In genomic region chr7:81729787-81730186, GRCm38 (mm10) we compare ENCODE assay signal across 22 mouse cellular contexts. TPM values are rescaled to one million over a fixed set of nuclear protein-coding genes. Genes with fewer than 3 reads are reported as not detected.
DNase-seq lines count a peak whose midpoint lies in the region; ATAC-seq lines count a peak whose summit lies in the region.
"Had no signal": no experiment of that assay in that cellular context is flagged by ENCODE, and none has a peak within 500 bp of the region (broad histone marks: within the 10 kb centered on the region; RNA-seq: fewer than 3 reads in every experiment).

No protein-coding gene starts in this region.

- peak overlapping the region; percentile 46 for H3K4me2 ChIP-seq in liver, embryonic 11.5 days
- H3K4me2 ChIP-seq in liver, embryonic 15.5 days: peak overlapping the region; percentile 14
- no peak overlapping the region for H3K4me2 ChIP-seq in hindbrain, embryonic 11.5 days (replicated peaks; ENCODE audit: low read depth, low read length)
- H3K4me2 ChIP-seq in hindbrain, embryonic 12.5 days (replicated peaks): no peak overlapping the region
- H3K4me2 ChIP-seq: embryonic facial prominence, embryonic 12.5 days; forebrain, embryonic 12.5 days; heart, embryonic 12.5 days; hindbrain, embryonic 13.5 days had no signal

- H3K4me1 ChIP-seq in liver, embryonic 11.5 days (replicated peaks; ENCODE audit: control insufficient read depth, insufficient read depth, low read length): peaks cover 9% of the 10 kb centered on the region
- peaks cover 21% of the 10 kb centered on the region for H3K4me1 ChIP-seq in liver, embryonic 15.5 days (replicated peaks)
- no peaks in the 10 kb centered on the region for H3K4me1 ChIP-seq in hindbrain, embryonic 11.5 days (replicated peaks; ENCODE audit: control insufficient read depth, insufficient read depth, low read length)
- H3K4me1 ChIP-seq in hindbrain, embryonic 12.5 days: no peaks in the 10 kb centered on the region
- H3K4me1 ChIP-seq: embryonic facial prominence, embryonic 12.5 days; forebrain, embryonic 12.5 days; hindbrain, embryonic 13.5 days had no signal

- DNase-seq in liver, embryonic 11.5 days (ENCODE audit: low spot score): no peak
- no peak for DNase-seq in liver
- no peak for DNase-seq in hindbrain, embryonic 11.5 days (ENCODE audit: low spot score)
- DNase-seq in layer of hippocampus, adult 18-20 months (ENCODE audit: low spot score in 2 of 2): no peak
- DNase-seq: adrenal gland, adult 8-10 months; adrenal gland, postnatal 36 days; cerebellum, adult 2 months; cerebellum, postnatal 10 days; embryo, embryonic 11 days; gastrocnemius, postnatal 10 days; heart, postnatal 36 days had no signal

- H3K36me3 ChIP-seq in liver, embryonic 11.5 days (ENCODE audit: control insufficient read depth, insufficient read depth, low read length): no peaks in the 10 kb centered on the region
- H3K36me3 ChIP-seq in liver, embryonic 15.5 days (replicated peaks): no peaks in the 10 kb centered on the region
- H3K36me3 ChIP-seq in hindbrain, embryonic 11.5 days (ENCODE audit: control insufficient read depth, insufficient read depth, low read length): no peaks in the 10 kb centered on the region
- H3K36me3 ChIP-seq in hindbrain, embryonic 12.5 days: no peaks in the 10 kb centered on the region
- H3K36me3 ChIP-seq: embryonic facial prominence, embryonic 12.5 days; forebrain, embryonic 12.5 days; heart, embryonic 12.5 days; hindbrain, embryonic 13.5 days had no signal

- no peak overlapping the region for H3K27ac ChIP-seq in liver, embryonic 11.5 days (ENCODE audit: low read depth, low read length)
- H3K27ac ChIP-seq in liver, embryonic 15.5 days (replicated peaks): no peak overlapping the region
- no peak overlapping the region for H3K27ac ChIP-seq in hindbrain, embryonic 11.5 days (ENCODE audit: low read depth, low read length)
- no peak overlapping the region for H3K27ac ChIP-seq in hindbrain, embryonic 12.5 days
- H3K27ac ChIP-seq: embryonic facial prominence, embryonic 12.5 days; forebrain, embryonic 12.5 days; hindbrain, embryonic 13.5 days; hindbrain, postnatal 0 days had no signal

- no peak overlapping the region for H3K9ac ChIP-seq in liver, embryonic 11.5 days (ENCODE audit: low read depth, low read length)
- no peak overlapping the region for H3K9ac ChIP-seq in liver, embryonic 15.5 days
- H3K9ac ChIP-seq in hindbrain, embryonic 11.5 days (ENCODE audit: low read depth, low read length): no peak overlapping the region
- no peak overlapping the region for H3K9ac ChIP-seq in hindbrain, embryonic 12.5 days
- H3K9ac ChIP-seq: embryonic facial prominence, embryonic 12.5 days; forebrain, embryonic 12.5 days; heart, embryonic 12.5 days; hindbrain, embryonic 13.5 days had no signal

- ATAC-seq in liver, embryonic 11.5 days (replicated peaks; ENCODE audit: low FRiP score): no peak
- ATAC-seq in common myeloid progenitor, adult 5-6 weeks (replicated peaks; ENCODE audit: low read depth, poor library complexity, severe bottlenecking): peak; percentile 37; the same call in 1 of the 2 replicates
- no peak for ATAC-seq in liver, embryonic 15.5 days (ENCODE audit: insufficient read depth)
- peak; percentile 75 for ATAC-seq in megakaryocyte-erythroid progenitor cell, adult 5-6 weeks (replicated peaks; ENCODE audit: low FRiP score, low TSS enrichment, poor library complexity, severe bottlenecking)
- no peak for ATAC-seq in hindbrain, embryonic 11.5 days (ENCODE audit: low FRiP score)
- ATAC-seq in hindbrain, embryonic 12.5 days (ENCODE audit: low FRiP score): no peak
- ATAC-seq: forebrain, embryonic 16.5 days; hindbrain, postnatal 0 days had no signal

- no peaks in the 10 kb centered on the region for H3K9me3 ChIP-seq in liver, embryonic 11.5 days (ENCODE audit: control insufficient read depth, low read length)
- no peaks in the 10 kb centered on the region for H3K9me3 ChIP-seq in liver, embryonic 15.5 days (replicated peaks)
- H3K9me3 ChIP-seq in hindbrain, embryonic 11.5 days (ENCODE audit: control insufficient read depth, low read length): no peaks in the 10 kb centered on the region
- no peaks in the 10 kb centered on the region for H3K9me3 ChIP-seq in hindbrain, embryonic 12.5 days (replicated peaks)
- H3K9me3 ChIP-seq: embryonic facial prominence, embryonic 12.5 days; forebrain, embryonic 12.5 days; G1E; heart, embryonic 12.5 days; hindbrain, embryonic 13.5 days had no signal

- peak overlapping the region; percentile 19; the same call in 1 of the 2 replicates for H3K4me3 ChIP-seq in liver, embryonic 11.5 days (ENCODE audit: low read depth, low read length)
- no peak overlapping the region for H3K4me3 ChIP-seq in liver, embryonic 15.5 days (replicated peaks)
- no peak overlapping the region for H3K4me3 ChIP-seq in hindbrain, embryonic 11.5 days (ENCODE audit: low read depth, low read length)
- no peak overlapping the region for H3K4me3 ChIP-seq in hindbrain, embryonic 12.5 days
- H3K4me3 ChIP-seq: embryonic facial prominence, embryonic 12.5 days; forebrain, embryonic 12.5 days; heart, embryonic 12.5 days; hindbrain, embryonic 13.5 days had no signal

- no peaks in the 10 kb centered on the region for H3K27me3 ChIP-seq in liver, embryonic 11.5 days (replicated peaks; ENCODE audit: control insufficient read depth, insufficient read depth, low read length)
- H3K27me3 ChIP-seq in liver, embryonic 15.5 days: no peaks in the 10 kb centered on the region
- H3K27me3 ChIP-seq in hindbrain, embryonic 11.5 days (ENCODE audit: control insufficient read depth, insufficient read depth, low read length): no peaks in the 10 kb centered on the region
- no peaks in the 10 kb centered on the region for H3K27me3 ChIP-seq in hindbrain, embryonic 12.5 days
- H3K27me3 ChIP-seq: embryonic facial prominence, embryonic 12.5 days; forebrain, embryonic 12.5 days; heart, embryonic 12.5 days; hindbrain, embryonic 13.5 days had no signal

- 58% methylated on average over 9 of the region's 9 CpGs for WGBS in liver, embryonic 11.5 days
- 24% methylated on average over 9 of the region's 9 CpGs for WGBS in liver, embryonic 15.5 days (ENCODE audit: insufficient replicate concordance)
- WGBS in hindbrain, embryonic 11.5 days: 92% methylated on average over 9 of the region's 9 CpGs
- WGBS in hindbrain, embryonic 12.5 days: 92% methylated on average over 9 of the region's 9 CpGs

RNA-seq across cellular contexts. Expression of gene Homer2, which starts 22.5 kb away (rescaled TPM):
- polyA plus RNA-seq in liver, embryonic 11.5 days (2014; fragmentation: Nextera tagmentation; extraction: Ambion mirVana): 16.0 and 17.7 TPM in 2 replicates
- 0.78 TPM in 2 replicates for total RNA-seq in common myeloid progenitor, adult 5-6 weeks (2017)
- polyA plus RNA-seq in liver, embryonic 15.5 days (2015; fragmentation: Nextera tagmentation; extraction: Ambion mirVana): 3.9 and 4.8 TPM in 2 replicates
- total RNA-seq in megakaryocyte-erythroid progenitor cell, adult 5-6 weeks (2014; fragmentation: Nextera tagmentation): 0.33 and 3.3 TPM in 2 replicates
- 1.4 and 3.4 TPM in 2 replicates for total RNA-seq in megakaryocyte-erythroid progenitor cell, adult 5-6 weeks (2017)
- polyA plus RNA-seq in hindbrain, embryonic 11.5 days (2014; fragmentation: Nextera tagmentation; extraction: Ambion mirVana): 22.2 and 24.4 TPM in 2 replicates
- total RNA-seq in layer of hippocampus, adult 18-20 months (2021): 10 to 100 TPM; 85.9 to 96.4 TPM
- 29.3 and 34.8 TPM in 2 replicates for polyA plus RNA-seq in hindbrain, embryonic 12.5 days (2016; fragmentation: Nextera tagmentation; extraction: Ambion mirVana)

RNA-seq across cellular contexts. Expression of gene Ramac, which starts 32.9 kb away (rescaled TPM):
- 98.0 and 103 TPM in 2 replicates for polyA plus RNA-seq in liver, embryonic 11.5 days (2014; fragmentation: Nextera tagmentation; extraction: Ambion mirVana)
- total RNA-seq in common myeloid progenitor, adult 5-6 weeks (2017): 81.4 and 86.9 TPM in 2 replicates
- 57.5 and 58.7 TPM in 2 replicates for polyA plus RNA-seq in liver, embryonic 15.5 days (2015; fragmentation: Nextera tagmentation; extraction: Ambion mirVana)
- total RNA-seq in megakaryocyte-erythroid progenitor cell, adult 5-6 weeks (2014; fragmentation: Nextera tagmentation): 52.4 and 55.1 TPM in 2 replicates
- 73.6 and 96.6 TPM in 2 replicates for total RNA-seq in megakaryocyte-erythroid progenitor cell, adult 5-6 weeks (2017)
- 130 and 132 TPM in 2 replicates for polyA plus RNA-seq in hindbrain, embryonic 11.5 days (2014; fragmentation: Nextera tagmentation; extraction: Ambion mirVana)
- 10 to 100 TPM; 79.6 to 87.6 TPM for total RNA-seq in layer of hippocampus, adult 18-20 months (2021)
- polyA plus RNA-seq in hindbrain, embryonic 12.5 days (2016; fragmentation: Nextera tagmentation; extraction: Ambion mirVana): 117 and 125 TPM in 2 replicates

RNA-seq across cellular contexts. Expression of gene 3110040N11Rik, which starts 59.5 kb away (rescaled TPM):
- polyA plus RNA-seq in liver, embryonic 11.5 days (2014; fragmentation: Nextera tagmentation; extraction: Ambion mirVana): 45.8 and 58.9 TPM in 2 replicates
- 79.2 and 93.8 TPM in 2 replicates for total RNA-seq in common myeloid progenitor, adult 5-6 weeks (2017)
- 20.7 and 20.9 TPM in 2 replicates for polyA plus RNA-seq in liver, embryonic 15.5 days (2015; fragmentation: Nextera tagmentation; extraction: Ambion mirVana)
- 45.5 and 46.0 TPM in 2 replicates for total RNA-seq in megakaryocyte-erythroid progenitor cell, adult 5-6 weeks (2014; fragmentation: Nextera tagmentation)
- total RNA-seq in megakaryocyte-erythroid progenitor cell, adult 5-6 weeks (2017): 67.5 and 133 TPM in 2 replicates
- 43.6 and 49.1 TPM in 2 replicates for polyA plus RNA-seq in hindbrain, embryonic 11.5 days (2014; fragmentation: Nextera tagmentation; extraction: Ambion mirVana)
- total RNA-seq in layer of hippocampus, adult 18-20 months (2021): 10 to 100 TPM; 28.3 to 29.4 TPM
- 43.2 and 44.6 TPM in 2 replicates for polyA plus RNA-seq in hindbrain, embryonic 12.5 days (2016; fragmentation: Nextera tagmentation; extraction: Ambion mirVana)

Comparison
In these comparisons a context has a peak if more than half of its experiments do, and no peak if none do; other contexts are left out.
1. ATAC-seq: peak in common myeloid progenitor, adult 5-6 weeks (single experiment) and megakaryocyte-erythroid progenitor cell, adult 5-6 weeks (single experiment); none in liver, embryonic 11.5 days (single experiment), liver, embryonic 15.5 days (single experiment), hindbrain, embryonic 11.5 days (single experiment) and hindbrain, embryonic 12.5 days (single experiment).
2. H3K4me2 ChIP-seq: peak in liver, embryonic 11.5 days (single experiment) and liver, embryonic 15.5 days (single experiment); none in hindbrain, embryonic 11.5 days (single experiment) and hindbrain, embryonic 12.5 days (single experiment).